Mouse (Mus musculus): ENCODE measurements around the gene Gm2a.
"Not testable (repeated sequence)": the region's sequence is repeated elsewhere in the genome, so short reads cannot be mapped to it uniquely, and the experiment has no call there.

The Gm2a gene

DNA sequence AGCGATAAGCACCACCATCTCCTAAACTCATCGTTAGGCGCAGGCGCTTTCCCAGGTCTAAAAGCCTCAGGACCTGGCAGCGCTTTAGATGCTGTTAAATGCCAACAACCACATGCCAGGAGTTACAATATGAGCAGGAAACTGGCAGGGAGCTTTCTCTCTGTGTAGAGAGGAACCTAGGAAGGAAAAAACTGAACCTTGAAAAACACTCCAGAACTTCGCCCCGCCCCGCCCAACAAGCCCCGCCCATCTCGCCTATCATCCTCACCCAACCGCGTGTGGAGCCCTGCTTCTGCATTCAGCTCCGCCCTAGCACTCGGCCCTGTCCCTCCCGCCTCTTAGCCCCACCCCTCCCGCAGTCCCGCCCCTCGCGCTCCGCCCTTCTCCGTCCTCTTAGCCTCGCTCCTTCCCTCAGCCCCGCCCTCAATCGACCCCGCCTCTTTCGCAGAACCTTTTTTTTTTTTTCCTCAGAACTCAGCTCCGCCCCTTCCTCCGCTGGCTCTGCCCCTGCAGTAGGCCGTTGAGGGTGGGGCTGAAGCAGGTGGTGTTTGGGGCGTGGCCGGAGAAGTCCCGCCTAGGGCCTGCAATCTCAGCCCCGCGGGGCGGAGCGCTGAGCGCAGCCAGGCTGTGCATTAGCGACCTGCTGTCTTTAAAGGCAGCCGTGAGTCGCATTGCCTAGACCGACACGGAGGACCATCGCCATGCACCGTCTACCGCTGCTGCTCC, at the start of gene Gm2a:
Gm2a (plus strand) TSS at position 653 of the 726 bp plus-strand sequence.
- DNase-seq: peak; percentile 98

- DNase-seq: no peak
These were observed 46.9 kb upstream of the Gm2a start for GRCm38 (mm10) chr11:55050837-55051510.

- no peak for DNase-seq
These were observed 40.4 kb upstream of the Gm2a start for GRCm38 (mm10) chr11:55057511-55057910.

GRCm38 (mm10) chr11:55060802-55061201, 37.1 kb upstream of the Gm2a start:
- DNase-seq: no peak

DNA sequence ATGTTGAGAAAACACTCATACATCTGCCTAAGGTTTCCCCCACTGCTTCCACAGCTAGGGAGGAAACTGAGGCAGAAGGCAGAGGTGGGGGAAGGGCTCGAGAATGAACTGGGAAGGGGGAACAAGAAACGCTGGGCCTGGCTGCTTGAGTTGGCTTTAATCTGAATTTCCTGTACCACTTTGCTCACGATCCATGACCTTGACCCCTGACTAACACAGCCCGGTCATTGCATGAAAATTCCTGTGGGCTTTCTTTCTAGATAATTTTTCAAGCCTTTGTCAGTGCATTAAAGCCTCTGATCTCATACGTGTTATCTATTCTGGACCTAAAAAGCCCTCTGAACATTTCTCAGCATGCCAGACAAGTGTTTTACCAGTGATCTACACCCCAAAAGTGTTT, 35.1 kb upstream of the Gm2a start:
- no peak for DNase-seq

GRCm38 (mm10) chr11:55066921-55067320, 31.0 kb upstream of the Gm2a start:
- no peak for DNase-seq

DNA sequence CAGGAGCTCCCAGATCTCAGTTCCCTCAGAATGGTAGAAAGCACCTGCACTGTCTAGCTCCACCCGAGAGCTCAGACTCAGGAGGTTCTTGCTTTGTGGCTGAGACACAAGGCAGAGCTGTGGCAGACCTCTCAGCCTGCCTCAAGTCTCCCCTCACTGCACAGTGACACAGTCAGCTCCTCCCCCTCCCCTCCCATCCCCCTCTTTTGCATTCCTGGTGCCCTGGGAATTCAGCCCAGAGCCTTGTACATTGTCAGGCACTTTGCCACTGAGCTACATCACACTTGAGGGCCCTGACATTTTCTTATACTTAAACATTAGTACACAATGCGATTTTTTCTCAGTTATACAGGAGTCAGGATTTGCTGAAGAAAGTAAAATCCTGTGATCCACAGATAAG, 28.9 kb upstream of the Gm2a start:
- no peak for DNase-seq

GRCm38 (mm10) chr11:55071344-55071743, 26.6 kb upstream of the Gm2a start:
- no peak for DNase-seq

DNA sequence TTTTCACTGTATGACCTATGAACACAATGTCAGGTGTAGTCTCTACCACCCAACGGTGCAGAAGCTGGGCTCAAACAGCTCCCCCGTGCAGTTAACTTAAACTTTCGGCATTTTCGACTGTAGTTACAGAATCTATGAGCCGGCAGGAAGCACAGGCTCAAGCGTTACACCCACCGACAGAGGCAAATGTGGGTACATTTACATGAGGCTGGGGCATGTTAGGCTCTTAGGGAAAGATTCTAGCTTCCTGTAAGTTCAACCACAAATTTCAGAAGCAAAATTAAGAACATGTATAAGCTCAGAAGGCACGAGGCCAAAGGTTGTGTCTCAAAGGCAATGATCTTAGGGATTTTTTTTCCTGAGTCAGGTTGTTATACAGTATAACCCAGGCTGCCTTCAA, 25.4 kb upstream of the Gm2a start:
- no peak for DNase-seq

GRCm38 (mm10) chr11:55073191-55073590, 24.7 kb upstream of the Gm2a start:
- DNase-seq: no peak

GRCm38 (mm10) chr11:55075602-55076001, 22.3 kb upstream of the Gm2a start:
- DNase-seq: peak; percentile 87

DNA sequence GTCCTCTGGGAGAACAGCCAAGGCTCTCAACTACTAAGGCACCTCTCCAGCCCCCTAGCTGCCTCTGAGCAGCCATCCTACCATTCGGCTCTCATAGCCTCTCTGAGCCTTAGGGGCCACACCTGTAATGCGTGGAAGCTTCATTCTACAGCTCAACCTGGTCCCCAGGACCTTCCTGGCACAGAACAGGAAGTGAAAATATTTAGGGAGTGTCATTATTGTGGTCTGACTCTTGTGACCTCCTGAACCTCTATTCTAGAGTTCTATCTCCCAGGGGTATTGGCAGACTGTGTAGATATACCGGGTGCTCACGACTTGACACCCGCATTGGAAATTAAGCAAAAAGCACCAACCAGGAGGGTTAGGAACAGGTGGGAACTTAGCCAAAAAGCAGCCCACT, 21.7 kb upstream of the Gm2a start:
- no peak for DNase-seq

- DNase-seq: peak; percentile 75
These were observed 20.3 kb upstream of the Gm2a start, which contains the start of gene Ccdc69 for GRCm38 (mm10) chr11:55077331-55078231. TSS of gene Ccdc69 (minus strand) at chr11:55078131.

DNA sequence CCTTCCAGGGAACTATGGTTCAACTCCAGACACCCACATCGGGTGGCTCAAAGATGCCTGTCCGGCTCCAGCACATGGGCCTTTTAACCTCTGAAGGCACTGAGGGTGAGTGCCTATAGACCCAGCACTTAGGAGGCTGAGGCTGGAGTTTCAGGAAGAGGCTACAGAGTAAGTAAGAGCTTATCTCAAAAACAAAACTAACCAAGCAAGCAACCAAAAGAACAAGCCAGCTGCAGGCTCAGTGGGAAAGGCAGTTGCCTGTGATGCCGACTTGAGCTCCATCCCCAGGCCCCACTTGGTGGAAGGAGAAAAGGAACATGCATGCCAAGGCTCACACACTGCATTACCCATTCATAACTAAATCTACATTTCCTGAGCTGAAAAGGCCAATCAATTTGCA, 19.4 kb upstream of the Gm2a start:
- no peak for DNase-seq

DNA sequence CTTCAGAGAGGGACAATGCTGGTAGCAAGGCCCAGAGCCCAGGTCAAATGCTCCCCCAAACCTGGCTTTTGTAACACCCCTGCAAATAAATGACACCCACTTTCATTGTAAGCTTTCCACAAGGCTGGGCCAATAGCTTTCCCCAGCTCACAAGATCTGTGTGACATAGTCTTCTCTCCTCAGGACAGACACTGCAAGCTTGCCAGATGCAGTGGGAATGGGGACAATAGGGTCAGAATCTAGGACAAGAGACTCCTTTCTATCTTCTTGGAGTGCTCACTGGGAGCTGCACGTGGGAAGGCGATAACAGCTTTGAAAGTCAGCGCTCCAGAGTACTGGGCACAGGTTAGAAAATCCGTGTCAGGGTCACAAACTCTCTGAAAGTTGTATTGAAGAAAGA, 18.7 kb upstream of the Gm2a start:
- no peak for DNase-seq

GRCm38 (mm10) chr11:55081206-55081605, 16.7 kb upstream of the Gm2a start:
- no peak for DNase-seq

DNA sequence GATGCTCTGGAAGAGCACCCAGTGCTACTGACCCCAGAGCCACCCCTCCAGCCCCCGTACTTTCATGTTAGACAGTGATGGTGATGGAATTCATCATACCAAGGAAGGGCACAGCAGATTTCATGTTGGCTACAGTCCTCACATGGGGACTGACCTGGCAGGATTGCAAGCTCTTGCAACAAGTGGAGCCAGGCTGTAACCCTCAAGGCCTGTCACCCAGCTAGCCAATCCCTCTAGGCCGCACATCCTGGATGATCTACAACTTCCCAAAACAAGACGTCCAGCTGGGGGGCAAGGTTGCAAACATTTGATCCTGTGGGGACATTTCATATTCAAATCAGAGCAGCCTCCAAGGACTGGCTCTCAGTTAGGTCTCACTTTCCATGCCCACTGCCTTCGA, 13.3 kb upstream of the Gm2a start:
- DNase-seq: no peak

GRCm38 (mm10) chr11:55085396-55085795, 12.5 kb upstream of the Gm2a start:
- no peak for DNase-seq

- DNase-seq: peak; percentile 56
These were observed 10.9 kb upstream of the Gm2a start for GRCm38 (mm10) chr11:55087006-55087405.

DNA sequence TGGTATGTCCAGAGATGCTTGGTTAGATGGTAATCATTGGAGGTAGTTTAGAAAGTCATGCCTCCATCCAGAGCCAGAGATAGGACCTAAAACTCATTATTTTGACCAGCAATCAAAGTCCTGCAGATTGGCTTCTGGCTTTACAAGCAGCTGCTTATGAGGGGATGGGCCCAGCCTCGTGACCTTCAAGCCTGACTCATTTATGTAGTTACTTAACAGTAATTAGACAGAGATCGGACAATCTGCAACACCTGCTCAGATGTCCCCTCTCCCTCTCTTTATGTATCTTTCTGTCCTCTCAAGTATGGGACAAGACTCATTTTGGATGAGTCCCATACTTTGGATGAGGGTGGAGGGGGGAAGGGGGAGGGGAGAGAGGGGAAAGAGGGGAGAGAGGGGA, 8.0 kb upstream of the Gm2a start:
- no peak for DNase-seq

DNA sequence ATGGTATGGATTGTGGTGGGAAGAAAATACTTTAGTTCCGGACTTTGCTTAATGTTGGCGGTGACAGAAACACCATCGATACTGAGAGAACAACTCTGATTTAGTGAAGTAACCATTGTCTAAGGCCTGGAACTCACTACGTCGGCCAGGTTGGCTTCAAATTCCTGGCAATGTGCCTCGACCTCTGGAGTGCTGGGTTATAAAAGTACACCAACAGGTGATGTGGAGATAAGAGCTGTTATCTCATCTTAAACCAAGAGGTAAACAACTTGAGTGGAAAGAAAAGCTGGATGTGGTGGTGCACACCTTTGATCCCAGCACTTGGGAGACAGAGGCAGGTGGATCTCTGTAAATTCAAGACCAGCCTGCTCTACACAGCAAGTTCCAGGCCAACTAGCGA, 4.8 kb upstream of the Gm2a start:
- DNase-seq: no peak

DNA sequence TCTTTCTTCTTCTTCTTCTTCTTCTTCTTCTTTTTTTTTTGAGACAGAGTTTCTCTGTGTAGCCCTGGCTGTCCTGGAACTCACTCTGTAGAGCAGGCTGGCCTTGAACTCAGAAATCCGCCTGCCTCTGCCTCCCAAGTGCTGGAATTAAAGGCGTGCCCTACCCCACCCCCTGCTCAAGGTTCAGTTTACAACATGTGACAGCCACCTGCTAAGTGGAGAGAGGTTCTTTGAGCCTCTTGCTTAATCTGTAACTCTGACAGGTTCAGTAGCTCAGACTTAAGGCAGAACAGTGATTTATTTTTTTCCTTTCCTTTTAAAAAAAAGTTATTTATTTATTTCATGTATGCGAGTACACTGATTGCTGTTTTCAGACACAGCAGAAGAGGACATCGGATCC, 1.6 kb upstream of the Gm2a start:
- DNase-seq: not testable (repeated sequence)

DNA sequence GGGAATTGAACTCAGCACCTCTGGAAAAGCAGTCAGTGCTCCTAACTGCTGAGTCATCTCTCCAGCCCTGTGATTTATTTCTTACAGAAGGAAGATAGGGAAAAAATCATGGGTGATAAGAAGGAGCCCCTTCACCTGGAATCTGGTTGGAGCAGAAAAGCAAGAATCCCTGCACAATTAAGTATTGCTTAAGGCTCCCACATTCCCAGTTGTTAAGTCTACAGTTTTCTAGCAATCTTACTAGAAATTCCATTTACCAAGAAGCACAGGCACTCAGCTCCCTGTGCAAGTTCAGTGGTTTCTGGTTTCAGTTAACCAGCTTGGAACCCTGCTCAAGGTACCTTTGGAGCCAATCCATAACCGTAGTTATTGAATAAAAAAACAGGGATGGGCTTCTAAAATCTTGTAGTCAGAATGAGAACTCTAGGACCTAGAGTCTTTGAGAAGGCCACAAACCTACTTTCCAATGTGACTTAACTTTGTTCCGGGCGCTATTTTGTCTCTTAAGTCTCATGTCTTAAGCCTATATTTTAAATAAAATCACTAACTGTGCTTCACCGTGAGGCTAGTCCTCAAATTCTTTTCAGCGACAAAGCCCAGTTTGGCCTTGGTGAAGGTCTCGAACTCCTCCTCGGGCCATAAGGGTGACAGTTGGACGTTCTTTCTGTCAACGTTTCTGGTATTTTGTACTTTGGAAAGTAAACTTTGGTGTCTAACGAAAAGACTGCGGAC, 1.0 kb upstream of the Gm2a start:
- no peak for DNase-seq
